Mouse (Mus musculus) spleen, adult 2 months (tissue): ENCODE data around the gene Grin2b.

Experiments used
- CTCF ChIP-seq: fragments of 200-500 bp; IDR thresholded peaks from 2 replicates; pipeline ENCODE4 v1.5.1; 2011; ENCODE audit warnings: mild to moderate bottlenecking, inconsistent platforms; ENCODE audit not compliant: insufficient read depth, insufficient read length, insufficient replicate concordance; ENCODE audit errors: extremely low read depth
- POLR2A ChIP-seq: fragments of 200-500 bp; IDR thresholded peaks from 2 replicates; pipeline ENCODE4 v1.6.1; 2011; ENCODE audit warnings: low read depth, low read length, inconsistent platforms

- TF ChIP-seq CTCF (no peak), POLR2A (no peak)
Measured at GRCm38 (mm10) chr6:135687926-135688325, 485.4 kb downstream of the Grin2b start.
